Mouse (Mus musculus) midbrain, embryonic 16.5 days (tissue): ENCODE results near the gene Insl6. TPM values are rescaled to one million over a fixed set of nuclear protein-coding genes. Genes with fewer than 3 reads are reported as not detected.

ENCODE experiments used
- ATAC-seq: fragments of 200-750 bp; cut with Nextera tagmentation; 2 replicates; pipeline ENCODE4 v1.8.0; 2017; ENCODE audit warnings: moderate TSS enrichment
- H3K27ac ChIP-seq: fragments of 300-500 bp; sonication (generic); 2 replicates; pipeline ENCODE4 v1.5.1; 2014; ENCODE audit warnings: mild to moderate bottlenecking, low read length, mixed read lengths
- H3K27me3 ChIP-seq: fragments of 300-500 bp; sonication (generic); 2 replicates; pipeline ENCODE4 v1.6.1; 2014; ENCODE audit warnings: low read depth, low read length, mixed read lengths; ENCODE audit not compliant: control insufficient read depth, insufficient read depth
- H3K36me3 ChIP-seq: fragments of 300-500 bp; sonication (generic); 2 replicates; pipeline ENCODE4 v1.6.1; 2014; ENCODE audit warnings: mild to moderate bottlenecking, low read length, moderate library complexity, mixed read lengths; ENCODE audit not compliant: control insufficient read depth, insufficient read depth
- H3K4me1 ChIP-seq: fragments of 300-500 bp; sonication (generic); 2 replicates; pipeline ENCODE4 v1.6.1; 2014; ENCODE audit warnings: mild to moderate bottlenecking, low read length, mixed read lengths; ENCODE audit not compliant: control insufficient read depth, insufficient read depth
- H3K4me2 ChIP-seq: fragments of 300-500 bp; sonication (generic); 2 replicates; pipeline ENCODE4 v1.6.1; 2014; ENCODE audit warnings: mild to moderate bottlenecking, low read length, mixed read lengths
- H3K4me3 ChIP-seq: fragments of 300-500 bp; sonication (generic); 2 replicates; pipeline ENCODE4 v1.5.1; 2014; ENCODE audit warnings: low read depth, mild to moderate bottlenecking, low read length, moderate library complexity, mixed read lengths
- H3K9ac ChIP-seq: fragments of 300-500 bp; sonication (generic); 2 replicates; pipeline ENCODE4 v1.6.1; 2014; ENCODE audit warnings: low read depth, low read length, mixed read lengths
- H3K9me3 ChIP-seq: fragments of 300-500 bp; sonication (generic); replicated peaks from 2 replicates; pipeline ENCODE4 v1.6.1; 2014; ENCODE audit warnings: mild to moderate bottlenecking, low read length, mixed read lengths; ENCODE audit not compliant: control insufficient read depth, poor library complexity, severe bottlenecking
- WGBS: fragments of 180-500 bp; shearing (Covaris S2); extraction: QIAGEN DNeasy Blood & Tissue Kit; methylation state at CpG from one replicate; pipeline ENCODE4 v1.1.7; 2014; 5-methylcytosine and 5-hydroxymethylcytosine counted together
- polyA plus RNA-seq: library from polyadenylated mRNA; unstranded; fragments of >200 nt; fragmentation: Nextera tagmentation; extraction: Ambion mirVana; gene quantifications from 2 replicates; pipeline ENCODE4 v1.2.1, GENCODE M21; 2015

Insl6 gene
- polyA plus RNA-seq = 0.82 and 1.4 TPM in 2 replicates

GRCm38 (mm10) chr19:29325053-29325851, at the start of gene Insl6:
TSS of gene Insl6 (minus strand) at chr19:29325356.
- ATAC-seq = peak; percentile 54
- Histone ChIP-seq H3K9me3 (no peaks in the 10 kb centered on the region), H3K27me3 (peaks cover 3% of the 10 kb centered on the region; the same call in 1 of the 2 replicates), H3K36me3 (no peaks in the 10 kb centered on the region), H3K4me1 (peaks cover 6% of the 10 kb centered on the region; the same call in 1 of the 2 replicates), H3K9ac (no peak within 1 kb of the TSS), H3K27ac (no peak within 1 kb of the TSS), H3K4me3 (peak within 1 kb of the TSS; percentile 31), H3K4me2 (peak within 1 kb of the TSS; percentile 60)
- WGBS = 7% methylated on average over 28 of the region's 31 CpGs

- no peak for ATAC-seq
- no peaks in the 10 kb centered on the region for H3K36me3 ChIP-seq
- H3K9me3 ChIP-seq = no peaks in the 10 kb centered on the region
- peaks cover 3% of the 10 kb centered on the region; the same call in 1 of the 2 replicates for H3K4me1 ChIP-seq
- H3K4me2 ChIP-seq = no peak overlapping the region
- H3K27me3 ChIP-seq = no peaks in the 10 kb centered on the region
- H3K27ac ChIP-seq = no peak overlapping the region
- no peak overlapping the region for H3K4me3 ChIP-seq
- no peak overlapping the region for H3K9ac ChIP-seq
- 90% methylated on average over 9 of the region's 9 CpGs for WGBS
Observed at GRCm38 (mm10) chr19:29374947-29375346, 49.8 kb upstream of the Insl6 start.

- no peaks in the 10 kb centered on the region for H3K36me3 ChIP-seq
- H3K4me2 ChIP-seq = peak overlapping the region; percentile 51
- peaks cover 3% of the 10 kb centered on the region; the same call in 1 of the 2 replicates for H3K4me1 ChIP-seq
- H3K9ac ChIP-seq = peak overlapping the region; percentile 38; the same call in 1 of the 2 replicates
- 36% methylated on average over 11 of the region's 11 CpGs for WGBS
- no peak for ATAC-seq
- H3K9me3 ChIP-seq = no peaks in the 10 kb centered on the region
- H3K4me3 ChIP-seq = peak overlapping the region; percentile 29
- no peaks in the 10 kb centered on the region for H3K27me3 ChIP-seq
- no peak overlapping the region for H3K27ac ChIP-seq
Observed at GRCm38 (mm10) chr19:29373438-29373837, 48.3 kb upstream of the Insl6 start.

GRCm38 (mm10) chr19:29372621-29373020, 47.5 kb upstream of the Insl6 start:
- Histone ChIP-seq H3K4me1 (peaks cover 3% of the 10 kb centered on the region; the same call in 1 of the 2 replicates), H3K27me3 (no peaks in the 10 kb centered on the region), H3K9me3 (no peaks in the 10 kb centered on the region), H3K9ac (no peak overlapping the region), H3K4me3 (no peak overlapping the region), H3K36me3 (no peaks in the 10 kb centered on the region), H3K4me2 (no peak overlapping the region), H3K27ac (no peak overlapping the region)
- WGBS = 90% methylated on average over 3 of the region's 3 CpGs
- ATAC-seq = no peak

GRCm38 (mm10) chr19:29372138-29372537, 47.0 kb upstream of the Insl6 start:
- Histone ChIP-seq H3K4me1 (peaks cover 7% of the 10 kb centered on the region; the same call in 1 of the 2 replicates), H3K4me2 (no peak overlapping the region), H3K4me3 (no peak overlapping the region), H3K9ac (no peak overlapping the region), H3K36me3 (no peaks in the 10 kb centered on the region), H3K27ac (no peak overlapping the region), H3K27me3 (no peaks in the 10 kb centered on the region), H3K9me3 (no peaks in the 10 kb centered on the region)
- ATAC-seq = no peak
- WGBS = 77% methylated on average over 4 of the region's 4 CpGs

- ATAC-seq = no peak
- no peaks in the 10 kb centered on the region for H3K9me3 ChIP-seq
- no peaks in the 10 kb centered on the region for H3K27me3 ChIP-seq
- H3K4me2 ChIP-seq = no peak overlapping the region
- H3K9ac ChIP-seq = no peak overlapping the region
- no peak overlapping the region for H3K27ac ChIP-seq
- peaks cover 10% of the 10 kb centered on the region; the same call in 1 of the 2 replicates for H3K4me1 ChIP-seq
- no peak overlapping the region for H3K4me3 ChIP-seq
- no peaks in the 10 kb centered on the region for H3K36me3 ChIP-seq
- 84% methylated on average over 18 of the region's 18 CpGs for WGBS
Observed at GRCm38 (mm10) chr19:29371284-29372081, 46.3 kb upstream of the Insl6 start.

GRCm38 (mm10) chr19:29370545-29371283, 45.6 kb upstream of the Insl6 start:
- Histone ChIP-seq H3K27me3 (no peaks in the 10 kb centered on the region), H3K9ac (no peak overlapping the region), H3K4me2 (no peak overlapping the region), H3K9me3 (no peaks in the 10 kb centered on the region), H3K36me3 (no peaks in the 10 kb centered on the region), H3K27ac (no peak overlapping the region), H3K4me3 (no peak overlapping the region), H3K4me1 (peaks cover 10% of the 10 kb centered on the region; the same call in 1 of the 2 replicates)
- no peak for ATAC-seq
- WGBS = 88% methylated on average over 7 of the region's 7 CpGs

- no peak overlapping the region for H3K9ac ChIP-seq
- H3K4me1 ChIP-seq = peaks cover 10% of the 10 kb centered on the region; the same call in 1 of the 2 replicates
- H3K27me3 ChIP-seq = no peaks in the 10 kb centered on the region
- H3K36me3 ChIP-seq = no peaks in the 10 kb centered on the region
- WGBS = 78% methylated on average over 12 of the region's 12 CpGs
- ATAC-seq = no peak
- H3K4me2 ChIP-seq = no peak overlapping the region
- H3K9me3 ChIP-seq = no peaks in the 10 kb centered on the region
- no peak overlapping the region for H3K27ac ChIP-seq
- no peak overlapping the region for H3K4me3 ChIP-seq
Observed at GRCm38 (mm10) chr19:29370112-29370511, 45.0 kb upstream of the Insl6 start.
